Mouse (Mus musculus): ENCODE results near the gene Stox2. TPM values are rescaled to one million over a fixed set of nuclear protein-coding genes. Genes with fewer than 3 reads are reported as not detected.

Stox2 gene
- total and polyA plus RNA-seq, 2 experiments from 2014 or later = 36.3 to 94.5 TPM

DNA sequence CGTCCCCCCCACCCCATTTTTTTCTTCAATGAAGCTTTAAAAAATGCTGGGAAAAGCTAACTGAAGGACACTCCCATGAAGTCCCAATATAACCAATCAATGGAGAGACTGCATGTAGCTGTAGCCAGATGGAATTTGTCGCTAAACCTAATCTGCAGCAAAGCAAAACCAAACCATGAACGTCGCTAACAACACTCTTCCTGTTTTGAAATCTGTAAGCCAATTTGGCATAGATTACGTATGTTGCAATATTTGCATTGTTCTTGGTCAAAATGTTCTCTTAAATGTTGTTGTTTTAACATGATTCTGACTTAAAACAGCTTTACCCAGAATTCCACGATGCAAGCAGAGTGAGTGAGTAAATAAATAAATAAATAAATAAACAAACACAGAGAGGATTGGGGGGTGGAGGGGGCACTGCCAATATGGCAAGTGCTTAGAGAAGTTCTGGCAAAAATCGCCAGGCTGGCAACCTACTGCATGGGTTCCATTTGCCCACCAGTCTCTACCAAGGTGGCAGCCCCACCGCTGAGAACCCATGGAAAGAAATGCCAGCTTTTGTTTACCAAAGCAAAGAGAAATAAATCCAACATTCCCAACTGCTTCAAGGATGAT lies 203.0 kb downstream of the Stox2 start:
- peak overlapping the region; percentile 55 for H3K4me2 ChIP-seq (ENCODE audit: low read depth, low read length)
- DNase-seq (ENCODE audit: low spot score) (peak; percentile 75), ATAC-seq (peak; percentile 80)
- peaks cover 36% of the 10 kb centered on the region for H3K4me1 ChIP-seq (ENCODE audit: insufficient read depth, low read length)
- H3K27me3 ChIP-seq (ENCODE audit: insufficient read depth, low read length) = no peaks in the 10 kb centered on the region
- H3K4me3 ChIP-seq (ENCODE audit: low read length) = peak overlapping the region; percentile 37
- TF ChIP-seq CTCF (IDR thresholded peaks at IDR 0.05; ENCODE audit: low read depth) = no peak
- WGBS = 9% methylated on average over 8 of the region's 8 CpGs
- peak overlapping the region; percentile 28 for H3K9ac ChIP-seq (replicated peaks; ENCODE audit: low read length)
- H3K9me3 ChIP-seq (ENCODE audit: low read length) = no peaks in the 10 kb centered on the region
- no peaks in the 10 kb centered on the region for H3K36me3 ChIP-seq (ENCODE audit: insufficient read depth, low read length)
- H3K27ac ChIP-seq = peak overlapping the region; percentile 80

DNA sequence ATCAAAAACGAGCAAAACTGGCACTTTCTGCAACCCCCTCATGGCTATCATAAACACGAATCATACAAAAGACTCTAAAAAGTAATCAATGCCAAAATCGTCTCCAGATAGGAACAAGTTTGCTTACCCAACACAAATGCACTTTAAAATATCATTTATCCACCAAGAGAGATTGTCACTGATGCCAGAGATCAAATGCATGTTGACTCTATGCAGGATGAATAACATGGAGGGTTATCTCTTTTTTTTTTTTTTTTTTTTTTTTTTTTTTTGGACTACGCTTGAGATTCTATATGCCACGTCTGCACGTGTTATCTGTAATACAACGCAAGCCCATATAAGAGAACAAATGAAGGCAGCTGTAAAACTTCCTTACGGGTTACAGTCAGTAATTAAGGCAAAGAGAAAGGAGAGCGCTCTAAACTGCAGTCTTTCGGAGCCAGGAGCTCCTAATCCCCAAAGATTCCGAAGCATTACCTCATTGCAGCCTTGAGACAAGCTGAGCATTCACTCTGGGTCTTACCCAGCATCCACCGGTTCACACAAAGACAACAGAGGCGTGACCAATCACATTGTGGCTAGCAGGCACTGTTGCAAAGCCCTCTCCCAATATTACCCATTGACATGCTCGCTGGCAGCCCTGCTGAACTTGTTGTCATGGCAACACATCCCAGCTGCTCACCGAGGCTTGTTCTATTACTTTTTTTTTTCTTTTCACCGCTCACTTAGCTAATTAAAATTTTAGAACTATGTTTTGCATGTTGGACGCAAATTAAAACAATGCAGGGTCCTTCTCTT lies 203.8 kb downstream of the Stox2 start:
- peaks cover 36% of the 10 kb centered on the region for H3K4me1 ChIP-seq (ENCODE audit: insufficient read depth, low read length)
- no peaks in the 10 kb centered on the region for H3K36me3 ChIP-seq (ENCODE audit: insufficient read depth, low read length)
- DNase-seq (ENCODE audit: low spot score) (peak; percentile 97), ATAC-seq (peak; percentile 99)
- H3K9ac ChIP-seq (replicated peaks; ENCODE audit: low read length) = peak overlapping the region; percentile 50
- H3K4me3 ChIP-seq (ENCODE audit: low read length) = peak overlapping the region; percentile 37
- 5% methylated on average over 17 of the region's 17 CpGs for WGBS
- TF ChIP-seq CTCF (IDR thresholded peaks at IDR 0.05; ENCODE audit: low read depth) = no peak
- H3K27me3 ChIP-seq (ENCODE audit: insufficient read depth, low read length) = no peaks in the 10 kb centered on the region
- peak overlapping the region; percentile 80 for H3K27ac ChIP-seq
- H3K9me3 ChIP-seq (ENCODE audit: low read length) = no peaks in the 10 kb centered on the region
- peak overlapping the region; percentile 55 for H3K4me2 ChIP-seq (ENCODE audit: low read depth, low read length)

DNA sequence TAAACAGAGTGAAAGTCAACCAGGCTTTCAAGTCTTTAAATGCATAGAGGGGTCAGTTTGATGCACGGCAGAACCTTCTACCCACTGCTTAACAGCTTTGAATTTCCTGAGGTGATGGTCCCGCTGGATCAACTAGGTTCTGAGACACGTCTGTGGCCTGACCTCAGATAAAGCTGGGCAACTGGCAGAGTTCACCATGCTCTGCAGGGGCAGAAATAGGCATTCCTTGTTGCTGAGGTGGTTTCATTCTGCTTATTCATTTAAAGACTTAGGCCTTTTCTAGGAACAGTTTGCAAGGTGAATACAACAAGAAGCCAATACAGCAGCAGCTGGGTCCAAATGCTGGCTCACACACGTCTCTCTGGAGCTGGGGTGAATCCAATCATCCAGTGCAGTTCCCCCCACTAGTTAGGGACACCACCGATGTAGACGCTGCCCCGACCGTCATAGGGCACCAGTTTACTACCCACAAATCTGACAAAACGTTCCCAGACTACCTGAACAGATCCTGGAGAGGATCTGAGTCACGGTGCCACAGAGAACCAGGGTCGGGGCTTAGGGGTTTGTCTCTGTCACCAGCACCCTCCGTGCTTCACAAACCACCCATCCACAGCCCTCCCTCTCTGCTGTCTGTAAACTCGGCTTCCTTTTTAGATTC lies 204.6 kb downstream of the Stox2 start:
- Histone ChIP-seq H3K9ac (replicated peaks; ENCODE audit: low read length) (peak overlapping the region; percentile 50), H3K4me3 (ENCODE audit: low read length) (peak overlapping the region; percentile 37), H3K4me1 (ENCODE audit: insufficient read depth, low read length) (peaks cover 36% of the 10 kb centered on the region), H3K27ac (peak overlapping the region; percentile 80), H3K27me3 (ENCODE audit: insufficient read depth, low read length) (no peaks in the 10 kb centered on the region), H3K4me2 (ENCODE audit: low read depth, low read length) (peak overlapping the region; percentile 55), H3K9me3 (ENCODE audit: low read length) (no peaks in the 10 kb centered on the region), H3K36me3 (ENCODE audit: insufficient read depth, low read length) (no peaks in the 10 kb centered on the region)
- ATAC-seq (no peak), DNase-seq (ENCODE audit: low spot score) (no peak)
- 9% methylated on average over 13 of the region's 13 CpGs for WGBS
- no peak for TF ChIP-seq CTCF (IDR thresholded peaks at IDR 0.05; ENCODE audit: low read depth)

DNA sequence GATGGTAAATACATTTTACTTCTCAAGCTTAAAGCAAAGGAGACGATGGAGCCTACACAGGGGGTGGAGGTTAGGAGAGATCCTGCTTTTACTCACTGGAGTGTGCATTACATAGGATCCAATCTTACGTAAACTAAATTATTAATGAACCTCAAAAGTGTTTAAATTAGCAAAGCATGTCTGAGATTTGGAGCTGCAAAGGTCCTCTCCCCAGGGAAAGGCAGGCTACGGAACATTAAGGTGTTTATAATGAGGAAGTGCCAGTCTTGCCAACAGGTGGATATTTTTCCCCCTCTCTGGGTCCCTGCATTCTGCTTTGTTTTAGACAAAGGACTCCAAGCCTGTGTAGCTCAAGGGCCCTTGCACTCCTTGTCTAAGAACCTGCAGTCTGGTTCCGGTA lies 205.3 kb downstream of the Stox2 start:
- ATAC-seq = no peak
- H3K9me3 ChIP-seq (ENCODE audit: low read length) = no peaks in the 10 kb centered on the region
- DNase-seq (ENCODE audit: low spot score) = no peak
- WGBS = 28% methylated on average over 4 of the region's 4 CpGs
- H3K27me3 ChIP-seq (ENCODE audit: insufficient read depth, low read length) = no peaks in the 10 kb centered on the region
- peak overlapping the region; percentile 50; the same call in 1 of the 2 replicates for H3K9ac ChIP-seq (replicated peaks; ENCODE audit: low read length)
- TF ChIP-seq CTCF (IDR thresholded peaks at IDR 0.05; ENCODE audit: low read depth) = no peak
- H3K4me3 ChIP-seq (ENCODE audit: low read length) = peak overlapping the region; percentile 37
- H3K36me3 ChIP-seq (ENCODE audit: insufficient read depth, low read length) = no peaks in the 10 kb centered on the region
- peaks cover 36% of the 10 kb centered on the region for H3K4me1 ChIP-seq (ENCODE audit: insufficient read depth, low read length)
- H3K4me2 ChIP-seq (ENCODE audit: low read depth, low read length) = peak overlapping the region; percentile 55
- H3K27ac ChIP-seq = 0 out of 2 replicates have a peak overlapping the region, but pooled peaks have one; percentile 80

DNA sequence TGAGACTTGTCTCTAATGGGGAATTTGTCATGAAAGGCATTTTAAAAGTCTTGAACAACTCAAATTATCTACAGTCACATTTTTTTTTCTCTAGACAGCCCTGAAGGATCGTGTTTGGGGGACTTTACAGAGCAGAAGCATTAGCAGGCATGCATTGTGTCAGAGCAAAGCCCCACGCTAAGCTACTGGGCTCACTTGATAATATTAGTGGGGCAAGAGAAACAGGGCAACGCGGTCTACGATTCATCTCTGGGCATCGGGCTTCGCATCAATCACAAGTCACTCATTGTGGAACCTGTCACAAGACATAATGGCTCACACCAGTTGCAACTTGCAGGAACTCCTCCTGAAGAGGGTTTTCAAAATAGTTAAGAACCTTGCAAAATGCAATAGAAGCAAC lies 205.9 kb downstream of the Stox2 start:
- H3K9ac ChIP-seq (replicated peaks; ENCODE audit: low read length) = no peak overlapping the region
- TF ChIP-seq CTCF (IDR thresholded peaks at IDR 0.05; ENCODE audit: low read depth) = no peak
- no peak overlapping the region for H3K27ac ChIP-seq
- H3K4me1 ChIP-seq (ENCODE audit: insufficient read depth, low read length) = peaks cover 36% of the 10 kb centered on the region
- H3K9me3 ChIP-seq (ENCODE audit: low read length) = no peaks in the 10 kb centered on the region
- no peak for ATAC-seq
- H3K36me3 ChIP-seq (ENCODE audit: insufficient read depth, low read length) = no peaks in the 10 kb centered on the region
- whole genome bisulfite sequencing = 9% methylated on average over 7 of the region's 7 CpGs
- no peak overlapping the region for H3K4me3 ChIP-seq (ENCODE audit: low read length)
- peak overlapping the region; percentile 55 for H3K4me2 ChIP-seq (ENCODE audit: low read depth, low read length)
- H3K27me3 ChIP-seq (ENCODE audit: insufficient read depth, low read length) = no peaks in the 10 kb centered on the region
- DNase-seq (ENCODE audit: low spot score) = no peak

DNA sequence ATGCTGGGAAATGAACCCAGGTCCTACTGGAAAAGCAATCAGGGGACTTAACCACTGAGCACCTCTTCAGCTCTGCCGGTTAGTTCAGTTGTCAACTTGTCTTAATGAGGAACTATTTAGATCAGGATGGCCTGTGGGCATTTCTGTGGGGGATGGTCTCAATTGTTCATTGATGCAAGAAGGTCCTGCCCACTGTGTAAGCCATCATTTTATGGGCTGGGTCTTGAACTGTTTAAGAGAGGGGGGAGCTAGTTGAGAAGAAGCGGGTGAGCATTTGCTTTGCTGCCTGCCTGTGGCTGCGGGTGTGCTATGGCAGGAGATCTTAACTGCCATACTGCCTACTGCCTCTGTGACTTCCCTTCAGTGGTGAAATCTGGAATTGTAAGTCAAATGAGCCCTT lies 214.1 kb downstream of the Stox2 start:
- 52% methylated on average over 3 of the region's 3 CpGs for WGBS
- no peak for ATAC-seq

More for the DNA sequence above, 214.1 kb downstream of the Stox2 start:
- Histone ChIP-seq H3K4me2 (ENCODE audit: low read depth, low read length) (no peak overlapping the region), H3K9ac (replicated peaks; ENCODE audit: low read length) (no peak overlapping the region), H3K4me3 (ENCODE audit: low read length) (no peak overlapping the region), H3K27ac (no peak overlapping the region), H3K4me1 (ENCODE audit: insufficient read depth, low read length) (no peaks in the 10 kb centered on the region), H3K36me3 (ENCODE audit: insufficient read depth, low read length) (no peaks in the 10 kb centered on the region), H3K9me3 (ENCODE audit: low read length) (no peaks in the 10 kb centered on the region), H3K27me3 (ENCODE audit: insufficient read depth, low read length) (no peaks in the 10 kb centered on the region)
- DNase-seq (ENCODE audit: low spot score) = no peak
- peak; percentile 28 for TF ChIP-seq CTCF (IDR thresholded peaks at IDR 0.05; ENCODE audit: low read depth)

Measured in hindbrain, postnatal 0 days (tissue).